Mouse (Mus musculus) cerebellum, adult 2 months (tissue): ENCODE measurements around the gene Ccdc93. TPM values are rescaled to one million over a fixed set of nuclear protein-coding genes. Genes with fewer than 3 reads are reported as not detected.

Source experiments
- DNase-seq, 2 experiments: peaks; one replicate each; pipeline ENCODE4 v3.0.0; 2021
- H3K27ac ChIP-seq: fragments of 200-500 bp; 2 replicates; pipeline ENCODE4 v1.5.1; 2012; ENCODE audit warnings: low read length, control low read depth, inconsistent platforms; ENCODE audit not compliant: insufficient read depth
- H3K27me3 ChIP-seq: fragments of 200-500 bp; 2 replicates; pipeline ENCODE4 v1.6.1; 2012; ENCODE audit warnings: inconsistent platforms, mild to moderate bottlenecking, low read length, moderate library complexity; ENCODE audit not compliant: control insufficient read depth, insufficient read depth
- H3K4me1 ChIP-seq: fragments of 200-500 bp; 2 replicates; pipeline ENCODE4 v1.6.1; 2011; ENCODE audit warnings: low read length; ENCODE audit not compliant: control insufficient read depth, insufficient read depth
- H3K4me3 ChIP-seq: fragments of 200-500 bp; replicated peaks from 2 replicates; pipeline ENCODE3; 2011; ENCODE audit warnings: mild to moderate bottlenecking, low read depth, low read length, control low read depth; ENCODE audit not compliant: insufficient read depth
- CTCF ChIP-seq: fragments of 200-500 bp; IDR thresholded peaks from 2 replicates; pipeline ENCODE4 v1.5.1; 2011; ENCODE audit warnings: low read depth, mild to moderate bottlenecking, control low read depth, low read length, moderate library complexity, borderline replicate concordance; ENCODE audit not compliant: insufficient read depth
- POLR2A ChIP-seq: fragments of 200-500 bp; IDR thresholded peaks from 2 replicates; pipeline ENCODE4 v1.6.1; 2011; ENCODE audit warnings: low read length, control low read depth, borderline replicate concordance; ENCODE audit not compliant: insufficient read depth
- WGBS: fragments of 180-500 bp; shearing (Covaris S2); methylation state at CpG from one replicate; pipeline ENCODE4 v1.1.7; 2018; 5-methylcytosine and 5-hydroxymethylcytosine counted together
- polyA plus RNA-seq: library from polyadenylated mRNA; depleted of rRNA; stranded (reverse); fragments of >200 nt; gene quantifications from 2 replicates; pipeline ENCODE4 v1.2.3, GENCODE M21; 2012

Gene Ccdc93
- polyA plus RNA-seq, 1 experiment: 16.5 TPM

GRCm38 (mm10) chr1:121471503-121471902 is 40.7 kb downstream of the Ccdc93 start:
- WGBS: 87% methylated on average over 5 of the region's 5 CpGs
- no peak for DNase-seq
- H3K27me3 ChIP-seq: no peaks in the 10 kb centered on the region
- H3K4me1 ChIP-seq: no peaks in the 10 kb centered on the region
- no peak overlapping the region for H3K4me3 ChIP-seq
- H3K27ac ChIP-seq: no peak overlapping the region
- no peak for TF ChIP-seq CTCF
- TF ChIP-seq POLR2A: no peak

GRCm38 (mm10) chr1:121477716-121478115 is 46.9 kb downstream of the Ccdc93 start:
- Histone ChIP-seq H3K4me1 (no peaks in the 10 kb centered on the region), H3K4me3 (no peak overlapping the region), H3K27me3 (no peaks in the 10 kb centered on the region), H3K27ac (no peak overlapping the region)
- TF ChIP-seq CTCF: no peak
- WGBS: 98% methylated on average over 5 of the region's 5 CpGs
- no peak for DNase-seq

DNA sequence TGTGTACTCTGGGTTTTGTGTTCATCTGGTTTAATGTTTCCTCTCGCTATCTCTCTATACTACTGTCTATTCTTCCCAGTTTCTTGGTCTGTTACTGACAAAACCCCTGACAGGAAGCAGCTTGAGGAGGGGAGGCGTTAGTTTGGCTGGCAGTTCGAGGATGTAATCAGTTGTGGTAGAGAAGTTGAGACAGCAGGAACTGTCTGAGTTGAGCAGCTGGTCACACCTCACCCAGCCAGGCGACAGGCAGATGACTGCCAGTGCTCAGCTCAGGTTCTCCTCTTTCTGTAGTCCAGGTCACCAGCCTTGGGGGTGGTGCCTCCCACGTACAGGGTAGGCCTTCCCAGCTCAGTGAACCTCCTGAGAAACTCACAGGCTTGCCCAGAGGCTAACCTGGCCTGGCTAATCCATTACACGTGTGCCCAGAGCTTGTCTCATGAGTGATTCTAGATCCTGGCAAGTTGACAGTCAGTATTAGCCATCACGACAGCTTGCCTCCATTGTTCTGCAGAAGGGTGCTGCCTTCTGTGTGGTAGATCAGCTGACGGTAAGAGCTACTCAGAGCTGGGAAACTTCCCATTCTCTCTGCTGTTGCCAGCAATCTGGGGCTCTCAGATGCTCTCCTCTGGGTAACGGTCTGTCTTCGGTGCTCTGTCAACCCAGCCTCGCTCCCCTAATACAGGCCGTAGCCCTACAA is 47.6 kb downstream of the Ccdc93 start:
- H3K27me3 ChIP-seq: no peaks in the 10 kb centered on the region
- no peak overlapping the region for H3K4me3 ChIP-seq
- WGBS: 38% methylated on average over 12 of the region's 12 CpGs
- peak in 1 of 2 experiments; percentile 12 for DNase-seq
- no peaks in the 10 kb centered on the region for H3K4me1 ChIP-seq
- no peak overlapping the region for H3K27ac ChIP-seq
- no peak for TF ChIP-seq CTCF
- no peak for TF ChIP-seq POLR2A

DNA sequence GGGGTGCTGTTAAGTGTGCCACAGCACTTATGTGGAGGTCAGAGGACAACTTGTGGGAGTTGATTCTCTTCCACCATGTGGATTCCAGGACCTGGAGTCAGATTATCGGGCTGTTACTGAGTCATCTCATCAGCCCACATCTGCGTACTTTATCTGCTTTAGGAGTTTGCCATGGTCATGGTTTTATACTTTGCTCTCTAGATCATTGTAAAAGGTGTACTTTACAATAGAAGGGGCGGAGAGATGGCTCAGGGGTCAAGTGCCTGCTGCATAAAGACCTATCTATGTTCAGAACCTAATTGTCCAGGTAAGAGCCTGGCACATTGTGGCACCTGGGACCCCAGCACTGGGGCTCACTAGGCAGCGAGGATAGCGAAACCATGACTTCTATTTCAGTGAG is 48.6 kb downstream of the Ccdc93 start:
- 92% methylated on average over 5 of the region's 5 CpGs for WGBS
- Histone ChIP-seq H3K4me3 (no peak overlapping the region), H3K27me3 (no peaks in the 10 kb centered on the region), H3K27ac (no peak overlapping the region), H3K4me1 (no peaks in the 10 kb centered on the region)
- no peak for DNase-seq
- no peak for TF ChIP-seq CTCF
- TF ChIP-seq POLR2A: no peak

GRCm38 (mm10) chr1:121483091-121483490 is 52.2 kb downstream of the Ccdc93 start:
- Histone ChIP-seq H3K27me3 (no peaks in the 10 kb centered on the region), H3K27ac (no peak overlapping the region), H3K4me1 (no peaks in the 10 kb centered on the region), H3K4me3 (no peak overlapping the region)
- WGBS: 96% methylated on average over 4 of the region's 4 CpGs
- TF ChIP-seq POLR2A (no peak), CTCF (no peak)
- no peak for DNase-seq

GRCm38 (mm10) chr1:121486803-121487202 is 56.0 kb downstream of the Ccdc93 start:
- Histone ChIP-seq H3K27ac (no peak overlapping the region), H3K4me3 (no peak overlapping the region), H3K27me3 (no peaks in the 10 kb centered on the region), H3K4me1 (no peaks in the 10 kb centered on the region)
- WGBS: 94% methylated on average over 6 of the region's 6 CpGs
- TF ChIP-seq CTCF (no peak), POLR2A (no peak)
- no peak for DNase-seq

DNA sequence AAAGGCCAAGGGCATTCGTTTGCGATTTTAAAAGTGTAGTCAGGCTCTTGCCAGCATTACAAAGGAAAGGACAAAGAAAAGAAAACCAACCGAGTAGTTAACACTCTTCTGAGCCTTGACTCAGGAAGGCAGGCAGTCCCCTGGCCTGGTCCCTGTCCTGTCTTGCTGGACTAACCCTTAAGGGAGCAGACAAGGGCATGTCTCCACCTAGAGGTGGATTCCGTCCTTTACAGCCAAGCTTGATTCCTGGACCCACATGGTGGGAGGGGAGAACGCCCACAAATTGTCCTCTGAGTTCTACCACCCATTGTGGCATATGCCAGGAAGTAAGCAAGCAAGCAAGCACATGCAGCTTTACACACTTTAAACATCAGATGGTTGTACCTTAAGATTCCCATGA is 59.4 kb downstream of the Ccdc93 start:
- H3K27me3 ChIP-seq: no peaks in the 10 kb centered on the region
- TF ChIP-seq CTCF (peak; percentile 34; the same call in 1 of the 2 replicates), POLR2A (no peak)
- 35% methylated on average over 5 of the region's 5 CpGs for WGBS
- H3K4me3 ChIP-seq: no peak overlapping the region
- DNase-seq: no peak
- H3K27ac ChIP-seq: no peak overlapping the region
- H3K4me1 ChIP-seq: no peaks in the 10 kb centered on the region

DNA sequence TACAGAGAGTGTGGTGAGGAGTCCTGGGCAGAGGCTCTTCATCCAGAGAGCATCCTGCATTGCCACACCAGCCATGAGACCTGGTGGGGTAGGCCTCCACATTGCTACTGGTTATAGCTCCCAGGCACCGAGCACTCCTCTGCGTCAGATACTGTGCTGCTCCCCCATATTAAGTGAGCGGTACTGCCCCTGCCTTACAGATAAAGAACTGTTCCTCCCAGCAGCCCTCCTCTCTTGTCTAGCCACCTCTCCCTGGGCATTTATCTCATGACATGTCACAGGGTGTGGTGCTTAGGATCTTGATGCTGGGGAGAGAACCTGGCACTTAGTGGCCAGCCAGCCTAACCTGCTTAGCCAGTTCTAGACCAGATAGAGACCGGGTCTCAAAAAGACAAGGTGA is 66.2 kb downstream of the Ccdc93 start:
- no peak for TF ChIP-seq CTCF
- no peak for TF ChIP-seq POLR2A
- Histone ChIP-seq H3K27ac (no peak overlapping the region), H3K27me3 (no peaks in the 10 kb centered on the region), H3K4me1 (no peaks in the 10 kb centered on the region; the same call in 1 of the 2 replicates), H3K4me3 (no peak overlapping the region)
- 97% methylated on average over 4 of the region's 4 CpGs for WGBS
- no peak for DNase-seq
